Mouse (Mus musculus) lung, postnatal 14 days (tissue): ENCODE measurements around the gene Saa2.
A peak's percentile ranks its signal among the peaks of the same experiment; 100 is the strongest.
"Not testable (repeated sequence)": the region's sequence is repeated elsewhere in the genome, so short reads cannot be mapped to it uniquely, and the experiment has no call there.

Experiments used
- DNase-seq: peaks from one replicate; pipeline ENCODE4 v3.0.0; 2021

The Saa2 gene

GRCm38 (mm10) chr7:46751490-46751889, at the start of gene Saa2:
Gene Saa2 (plus strand): TSS chr7:46751790.
- no peak for DNase-seq

- peak; percentile 88 for DNase-seq
Measured at GRCm38 (mm10) chr7:46710390-46710844, 41.2 kb upstream of the Saa2 start, which contains the start of gene Saal1. Gene Saal1 (minus strand): TSS chr7:46710680.

GRCm38 (mm10) chr7:46712250-46712649, 39.3 kb upstream of the Saa2 start:
- no peak for DNase-seq

DNA sequence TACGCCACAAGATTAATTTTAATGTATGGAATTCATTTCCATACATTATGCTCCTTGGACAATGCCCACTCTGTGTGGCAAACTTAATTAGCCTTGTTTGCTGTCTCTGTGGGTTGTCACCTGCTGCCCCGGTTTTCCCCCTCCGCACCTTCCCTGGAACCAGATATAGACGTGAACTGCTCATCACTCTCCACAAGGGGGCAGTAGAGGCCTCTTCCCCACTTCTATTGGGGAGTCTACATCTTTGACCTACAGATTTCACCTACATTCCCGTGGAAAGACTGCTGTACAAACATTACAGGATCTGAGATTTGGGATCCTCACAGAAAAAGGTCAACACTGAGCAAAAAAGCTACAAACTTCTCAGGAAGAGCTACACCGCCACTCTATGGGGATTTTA, 37.1 kb upstream of the Saa2 start:
- DNase-seq = peak; percentile 82

GRCm38 (mm10) chr7:46715600-46715999, 36.0 kb upstream of the Saa2 start, which contains the start of gene Saa3:
Gene Saa3 (minus strand): TSS chr7:46715700.
- DNase-seq = no peak

- DNase-seq = peak; percentile 65
Measured at GRCm38 (mm10) chr7:46716897-46717296, 34.7 kb upstream of the Saa2 start.

- DNase-seq = no peak
Measured at GRCm38 (mm10) chr7:46718591-46719270, 32.9 kb upstream of the Saa2 start.

DNA sequence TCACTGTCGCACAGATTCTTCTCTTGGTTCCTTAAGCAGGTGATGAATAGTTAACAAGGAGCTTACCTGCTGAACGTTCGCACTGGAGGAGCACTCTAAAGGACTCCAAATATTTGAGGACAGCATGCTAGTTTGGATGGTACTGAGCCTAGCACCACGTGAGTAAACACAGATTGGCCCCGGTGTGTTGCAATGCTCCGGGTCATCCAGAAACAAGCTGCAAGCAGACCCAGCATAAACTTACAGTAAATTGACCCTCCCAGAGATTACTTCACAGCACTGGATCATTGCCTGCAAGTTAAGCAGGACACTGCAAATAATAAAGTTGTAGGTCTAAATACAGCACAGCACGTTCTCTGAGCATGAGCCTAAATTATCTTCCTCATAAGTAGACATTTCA, 32.1 kb upstream of the Saa2 start:
- DNase-seq = peak; percentile 75

DNA sequence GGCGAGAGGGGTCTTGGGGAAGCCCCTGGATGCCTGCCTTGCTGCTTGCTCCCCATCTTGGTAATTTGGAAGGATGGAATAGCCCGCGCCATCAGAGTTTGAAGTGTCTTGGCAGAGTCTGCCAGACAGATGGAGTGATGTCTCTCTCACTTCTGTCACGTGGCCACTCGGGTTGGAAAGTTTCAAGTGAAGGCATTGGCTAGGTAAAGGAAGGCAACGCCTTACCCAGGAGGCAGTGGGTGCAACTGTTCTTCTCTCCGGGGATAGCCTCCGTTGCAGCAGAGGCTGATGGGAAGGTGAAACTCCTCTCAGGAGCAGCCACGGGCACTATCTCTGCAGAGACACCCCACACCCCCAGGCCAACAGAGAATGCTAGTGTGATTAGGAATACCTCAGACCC, 31.1 kb upstream of the Saa2 start:
- no peak for DNase-seq

- DNase-seq = no peak
Measured at GRCm38 (mm10) chr7:46723354-46723753, 28.2 kb upstream of the Saa2 start.

DNA sequence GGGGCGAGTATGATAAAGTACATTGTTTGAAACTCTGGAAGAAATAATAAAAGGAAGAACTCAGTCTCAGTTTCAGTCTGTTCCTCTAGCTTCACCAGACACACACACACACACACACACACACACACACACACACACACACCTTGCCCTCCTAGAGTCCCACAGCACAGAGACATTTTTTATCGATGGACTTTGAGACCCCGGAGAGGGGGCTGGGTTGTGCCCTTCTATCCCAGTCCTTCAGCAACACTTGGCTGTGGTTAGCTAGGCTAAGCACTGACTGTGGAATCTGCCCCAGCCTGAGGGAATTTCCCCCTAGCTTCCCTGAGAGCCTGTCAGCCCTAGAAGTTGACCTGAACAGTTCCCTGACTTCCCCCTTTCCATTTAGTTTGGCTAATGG, 27.7 kb upstream of the Saa2 start:
- no peak for DNase-seq

DNA sequence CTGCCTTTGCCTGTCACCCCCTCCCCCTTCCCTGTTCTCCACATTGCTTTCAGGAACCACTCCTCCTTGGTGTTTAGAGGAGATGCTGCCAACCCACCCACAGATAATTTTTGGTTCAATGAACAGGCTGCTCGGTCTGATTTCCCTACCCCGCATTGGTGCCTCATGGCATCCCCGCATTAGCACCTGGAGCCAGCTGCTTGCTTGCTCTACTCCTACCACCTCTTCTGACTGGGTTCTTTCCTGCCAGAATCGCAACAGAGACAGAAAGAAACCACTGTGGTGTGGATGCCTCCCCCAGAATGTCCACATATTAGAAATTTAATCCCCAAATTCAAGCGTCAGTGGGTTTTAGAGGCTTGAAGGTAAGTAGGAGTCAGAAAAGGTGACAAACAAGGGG, 27.2 kb upstream of the Saa2 start:
- no peak for DNase-seq

DNA sequence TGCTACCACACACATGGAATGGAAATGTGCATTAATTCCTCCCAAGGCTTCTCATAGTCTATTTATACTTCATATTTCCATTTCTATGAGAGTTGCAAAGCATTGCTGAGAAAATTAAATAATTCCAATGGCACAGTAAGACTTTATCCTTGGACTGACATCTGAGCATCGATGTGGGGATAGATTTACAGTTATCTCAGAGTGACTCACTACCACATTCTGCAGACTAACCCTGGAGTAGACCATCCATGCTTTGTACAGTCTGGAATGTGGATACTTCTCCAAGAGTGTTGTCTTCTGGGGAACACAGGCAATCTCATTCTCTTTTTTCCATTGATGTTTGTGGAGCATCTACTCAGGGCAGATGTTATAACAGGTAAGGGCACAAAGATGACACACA, 24.0 kb upstream of the Saa2 start:
- no peak for DNase-seq

DNA sequence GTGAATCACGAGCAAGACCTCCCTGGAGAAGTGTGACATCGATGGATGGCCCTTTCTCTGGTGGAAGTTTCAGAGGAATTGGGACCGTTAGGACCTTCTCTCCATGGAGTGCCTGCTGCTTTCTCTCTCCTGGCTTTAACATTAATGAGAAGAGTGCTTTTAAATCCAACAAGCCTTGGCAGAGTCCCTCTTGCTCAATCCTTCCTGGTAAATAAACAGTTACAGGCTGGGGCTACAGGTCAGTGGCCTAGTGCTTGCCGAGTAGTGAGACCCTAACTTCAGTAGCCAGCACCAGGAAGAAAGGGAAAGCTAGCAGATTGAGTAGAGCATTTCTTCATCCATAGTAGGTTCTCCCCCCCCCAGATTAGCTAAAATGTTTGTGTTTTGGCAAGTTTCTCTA, 19.1 kb upstream of the Saa2 start, which contains the start of gene Saa4:
Gene Saa4, minus strand, starts transcription at position 146 of the 400 bp plus-strand sequence.
- no peak for DNase-seq

DNA sequence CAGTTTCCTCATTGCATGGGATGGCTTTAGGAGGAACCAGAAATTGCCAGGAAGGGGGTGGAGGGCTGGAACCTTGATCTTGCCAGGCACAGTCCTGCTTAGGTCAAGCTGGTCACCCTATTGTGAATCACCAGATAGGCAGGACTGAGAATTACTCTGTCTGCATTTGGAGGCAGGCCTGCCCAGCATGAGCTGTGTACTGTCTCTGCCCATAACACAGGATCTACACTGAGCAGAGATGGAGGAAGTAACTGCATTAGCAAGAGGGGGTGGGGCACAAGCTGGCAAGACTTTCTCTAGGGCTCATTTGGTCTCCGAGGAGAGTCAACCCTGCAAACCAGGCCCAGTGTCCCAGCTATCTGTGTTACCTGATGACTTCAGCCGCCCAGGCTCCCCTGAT, 16.6 kb upstream of the Saa2 start:
- DNase-seq = no peak

DNA sequence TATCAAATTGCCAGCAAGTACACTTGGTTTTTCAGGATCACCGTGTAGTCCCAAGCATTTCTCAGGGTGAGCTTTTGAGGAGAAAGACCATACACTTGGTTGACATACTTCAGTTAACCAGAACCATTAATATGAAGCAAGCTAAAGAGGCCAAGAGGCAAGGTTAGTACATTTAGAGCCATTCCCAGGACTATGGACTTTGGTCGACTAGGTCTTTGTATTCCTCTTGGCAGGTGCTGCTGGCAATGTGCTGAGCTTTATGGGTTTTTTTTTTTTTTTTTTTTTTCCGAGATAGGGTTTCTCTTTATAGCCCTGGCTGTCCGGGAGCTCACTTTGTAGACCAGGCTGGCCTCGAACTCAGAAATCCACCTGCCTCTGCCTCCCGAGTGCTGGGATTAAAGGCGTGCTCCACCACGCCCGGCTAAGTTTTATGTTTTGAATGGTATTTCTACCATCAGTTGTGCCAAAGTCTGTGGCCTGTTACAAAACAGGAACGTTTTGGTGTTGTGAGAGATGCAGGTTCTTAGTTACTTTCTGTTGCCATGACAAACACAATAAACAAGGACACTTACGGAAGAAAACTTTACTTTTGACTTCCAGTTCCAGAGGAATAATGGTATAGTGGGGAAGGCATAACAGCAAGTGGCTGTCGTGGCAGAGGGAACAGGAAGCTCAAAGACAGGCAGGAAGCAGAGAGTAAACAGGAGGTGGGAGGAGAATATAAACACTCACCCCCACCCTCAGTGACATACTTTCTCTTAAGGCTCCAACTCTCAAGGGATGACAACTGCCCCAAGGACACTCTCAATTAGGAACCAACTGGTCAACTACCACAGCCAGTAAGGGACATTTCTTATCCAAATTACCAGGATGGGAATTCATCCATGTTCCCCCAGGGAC, 12.8 kb upstream of the Saa2 start:
- peak; percentile 34 for DNase-seq

DNA sequence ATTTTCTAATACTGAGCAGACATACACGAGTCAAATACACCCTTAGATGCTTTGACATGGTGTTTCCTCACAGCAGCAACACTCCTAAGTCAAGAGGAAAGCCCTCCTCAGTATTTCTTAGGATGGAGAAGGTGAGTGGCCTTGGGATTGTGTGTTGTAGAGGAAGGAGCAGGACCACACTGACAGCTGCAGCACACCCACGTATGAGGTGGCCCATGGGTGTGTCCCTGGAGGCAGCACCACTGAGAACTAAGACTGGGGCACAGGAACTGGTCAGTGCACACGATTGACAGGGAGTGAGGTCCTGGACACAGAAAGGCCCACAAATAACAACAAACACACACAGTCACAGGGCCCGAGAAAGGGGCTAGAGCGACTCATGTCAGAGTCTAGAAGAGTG, 11.5 kb upstream of the Saa2 start:
- DNase-seq = not testable (repeated sequence)

DNA sequence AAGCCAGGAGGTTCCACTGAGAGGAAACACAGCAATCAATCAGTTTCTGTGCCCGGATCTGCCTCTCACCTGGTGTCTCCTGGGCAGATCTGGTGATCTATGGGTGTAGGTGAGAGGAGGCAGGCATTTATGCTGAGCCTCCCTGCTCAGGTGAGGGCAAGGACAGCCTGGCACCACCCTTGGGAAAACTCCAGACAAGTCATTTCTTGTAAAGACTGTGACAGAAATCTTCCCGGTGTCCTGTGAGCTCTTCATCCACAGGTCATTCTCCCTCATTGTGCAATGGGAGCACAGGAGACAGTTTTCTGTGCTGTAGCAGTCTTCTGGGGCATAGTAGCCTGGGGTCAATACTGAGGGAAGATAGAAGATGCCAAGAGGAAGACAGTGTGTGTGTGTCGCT, 8.7 kb upstream of the Saa2 start, which contains the start of gene Saa1:
Gene Saa1, minus strand, starts transcription at position 101 of the 400 bp plus-strand sequence.
- DNase-seq = not testable (repeated sequence)

- DNase-seq = peak; percentile 23
Measured at GRCm38 (mm10) chr7:46745816-46746215, 5.8 kb upstream of the Saa2 start.

GRCm38 (mm10) chr7:46746381-46746780, 5.2 kb upstream of the Saa2 start:
- peak; percentile 24 for DNase-seq

DNA sequence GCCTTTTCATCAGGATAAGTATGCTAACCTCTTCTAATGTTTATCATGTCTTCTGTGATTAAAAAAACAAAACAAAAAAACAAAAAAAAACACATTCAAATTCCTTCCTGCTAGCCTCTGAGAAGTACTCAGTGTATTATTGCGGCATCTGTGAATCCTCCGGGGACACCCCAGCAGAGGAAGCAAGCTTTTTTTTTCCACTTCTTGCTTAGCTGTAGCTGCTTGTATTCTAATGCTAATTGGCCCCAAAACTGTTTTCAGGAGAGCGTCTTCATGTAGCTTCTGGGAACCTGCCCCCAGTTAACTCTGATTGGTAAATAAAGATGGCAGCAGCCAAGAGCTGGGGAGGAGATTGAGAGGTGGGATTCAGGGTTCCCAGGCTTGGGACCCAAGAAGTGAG, 3.1 kb upstream of the Saa2 start:
- DNase-seq = no peak

DNA sequence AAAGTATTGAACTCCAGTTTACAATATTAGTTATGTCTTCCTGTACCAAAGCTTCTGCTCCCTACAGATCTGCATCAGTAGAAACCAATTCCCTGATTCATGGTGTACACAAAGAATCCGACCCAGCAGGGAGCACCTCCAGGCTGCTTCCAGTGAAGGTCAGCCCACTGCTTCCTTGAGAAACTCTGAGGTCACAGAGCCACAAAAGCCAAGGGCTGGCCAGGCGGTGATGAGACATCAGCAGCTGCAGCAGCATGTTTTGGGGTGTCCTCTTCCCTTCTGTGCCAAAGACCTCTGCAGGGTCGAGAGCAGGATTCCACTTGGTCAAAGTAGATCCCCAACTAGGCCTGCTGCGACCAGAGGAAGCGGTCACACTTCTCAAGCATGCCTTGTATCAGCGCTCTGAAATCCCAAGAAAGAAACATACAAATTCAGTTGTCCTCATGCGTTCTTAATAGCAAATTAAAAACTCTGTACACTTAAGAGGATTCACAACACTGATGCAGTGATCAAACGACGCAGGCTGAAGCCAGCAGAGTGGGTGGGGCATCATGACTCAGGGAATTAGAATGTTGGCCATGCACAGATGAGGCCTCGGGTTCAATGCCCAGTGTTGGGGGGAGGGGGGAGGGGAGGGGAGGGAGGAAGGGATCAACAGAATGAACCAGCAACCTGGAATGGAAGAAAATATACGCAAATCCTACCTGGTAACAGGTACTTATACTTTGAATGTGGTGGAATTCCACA, 9.6 kb downstream of the Saa2 start:
- DNase-seq = no peak

DNA sequence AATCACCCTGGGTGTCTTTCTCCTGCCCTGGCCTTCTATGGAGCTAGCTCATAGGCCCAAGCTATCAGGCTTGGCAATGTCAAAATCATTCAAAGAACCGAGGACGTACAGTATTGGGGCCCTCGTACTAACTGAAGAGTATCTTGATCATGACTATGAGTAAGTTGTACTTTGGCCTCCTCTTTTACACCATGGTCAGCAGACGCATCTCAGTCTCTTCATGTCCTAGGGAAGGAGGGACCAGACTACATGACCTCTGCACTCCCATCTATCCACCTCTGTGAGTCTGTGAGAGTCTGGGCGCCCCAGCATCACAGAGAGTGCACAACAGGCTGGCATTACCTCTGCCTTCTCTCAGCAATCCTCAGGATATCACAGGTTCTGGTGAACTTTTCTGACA, 11.0 kb downstream of the Saa2 start:
- DNase-seq = no peak
